Mouse (Mus musculus) midbrain, embryonic 13.5 days (tissue): ENCODE measurements at regions not wholly inside any gene's neighbourhood (a gene's known extent, or its start where the extent isn't known, plus 50 kb on each side); places are given as distances from the start of the nearest gene placed in this dataset.

Source experiments
- ATAC-seq: fragments of 200-750 bp; cut with Nextera tagmentation; 2 replicates; pipeline ENCODE4 v1.8.0; 2017; ENCODE audit warnings: mild to moderate bottlenecking, moderate TSS enrichment, moderate library complexity
- H3K27ac ChIP-seq: fragments of 300-500 bp; sonication (generic); 2 replicates; pipeline ENCODE4 v1.5.1; 2015; ENCODE audit warnings: inconsistent platforms, mild to moderate bottlenecking, moderate library complexity
- H3K27me3 ChIP-seq: fragments of 300-500 bp; sonication (generic); 2 replicates; pipeline ENCODE4 v1.6.1; 2015; ENCODE audit warnings: mild to moderate bottlenecking, inconsistent platforms
- H3K36me3 ChIP-seq: fragments of 300-500 bp; sonication (generic); 2 replicates; pipeline ENCODE4 v1.6.1; 2015; ENCODE audit warnings: mild to moderate bottlenecking, inconsistent platforms
- H3K4me1 ChIP-seq: fragments of 300-500 bp; sonication (generic); replicated peaks from 2 replicates; pipeline ENCODE4 v1.6.1; 2015; ENCODE audit warnings: inconsistent platforms
- H3K4me2 ChIP-seq: fragments of 300-500 bp; sonication (generic); replicated peaks from 2 replicates; pipeline ENCODE4 v1.6.1; 2015; ENCODE audit warnings: moderate library complexity, mild to moderate bottlenecking, inconsistent platforms
- H3K4me3 ChIP-seq: fragments of 300-500 bp; sonication (generic); replicated peaks from 2 replicates; pipeline ENCODE4 v1.5.1; 2015; ENCODE audit warnings: mild to moderate bottlenecking, inconsistent platforms
- H3K9ac ChIP-seq: fragments of 300-500 bp; sonication (generic); replicated peaks from 2 replicates; pipeline ENCODE4 v1.6.1; 2015; ENCODE audit warnings: mild to moderate bottlenecking, inconsistent platforms
- H3K9me3 ChIP-seq: fragments of 300-500 bp; sonication (generic); 2 replicates; pipeline ENCODE4 v1.6.1; 2016; ENCODE audit warnings: mild to moderate bottlenecking, inconsistent platforms
- WGBS: fragments of 180-500 bp; shearing (Covaris S2); methylation state at CpG from one replicate; pipeline ENCODE4 v1.1.7; 2015; 5-methylcytosine and 5-hydroxymethylcytosine counted together

DNA sequence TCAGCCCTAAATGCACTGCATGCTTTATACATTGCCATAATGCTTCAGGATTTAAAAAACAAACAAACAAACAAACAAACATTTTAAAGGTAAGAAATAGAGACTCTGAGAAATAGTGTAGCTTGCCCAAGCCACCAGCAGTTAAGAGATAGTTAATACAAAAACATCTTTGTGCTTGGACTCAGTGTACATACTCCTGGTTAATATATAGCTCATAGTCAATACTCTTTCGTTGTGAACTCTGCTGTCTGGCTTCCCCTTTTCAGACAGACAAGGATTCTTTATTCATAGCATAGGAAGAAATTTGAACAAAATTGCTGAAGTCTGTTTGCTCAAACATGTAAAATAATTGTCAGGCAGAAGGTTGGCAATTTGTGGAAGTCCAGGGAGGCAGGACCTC, 69.3 kb upstream of the Fggy start:
- ATAC-seq = no peak
- Histone ChIP-seq H3K4me3 (no peak overlapping the region), H3K4me2 (no peak overlapping the region), H3K27ac (no peak overlapping the region), H3K27me3 (no peaks in the 10 kb centered on the region), H3K4me1 (no peaks in the 10 kb centered on the region), H3K9me3 (no peaks in the 10 kb centered on the region), H3K36me3 (no peaks in the 10 kb centered on the region), H3K9ac (no peak overlapping the region)
- 86% methylated on average over 1 of the region's 1 CpGs for WGBS

DNA sequence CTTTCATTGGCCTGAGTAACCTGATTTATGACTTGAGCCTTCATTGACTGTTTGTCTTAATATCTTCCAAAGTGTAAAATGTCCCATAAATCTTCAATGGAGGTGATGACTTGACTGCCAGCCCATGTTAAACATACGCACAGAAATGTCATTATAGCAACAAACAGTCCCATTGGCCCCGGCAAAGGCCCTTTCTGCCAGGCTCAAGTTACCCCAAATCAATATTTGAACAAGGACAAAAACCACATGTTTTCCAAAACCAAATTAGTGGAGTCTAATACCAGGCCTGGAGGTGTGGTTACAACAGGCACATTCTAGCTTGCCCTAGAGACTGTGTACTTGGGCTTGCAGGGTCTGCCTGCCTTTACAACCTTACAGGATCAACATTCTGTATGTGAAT, 68.2 kb upstream of the Fggy start:
- no peak for ATAC-seq
- Histone ChIP-seq H3K9ac (no peak overlapping the region), H3K4me1 (no peaks in the 10 kb centered on the region), H3K27me3 (no peaks in the 10 kb centered on the region), H3K27ac (no peak overlapping the region), H3K4me3 (no peak overlapping the region), H3K4me2 (no peak overlapping the region), H3K36me3 (no peaks in the 10 kb centered on the region), H3K9me3 (no peaks in the 10 kb centered on the region)
- WGBS = 97% methylated on average over 2 of the region's 2 CpGs

DNA sequence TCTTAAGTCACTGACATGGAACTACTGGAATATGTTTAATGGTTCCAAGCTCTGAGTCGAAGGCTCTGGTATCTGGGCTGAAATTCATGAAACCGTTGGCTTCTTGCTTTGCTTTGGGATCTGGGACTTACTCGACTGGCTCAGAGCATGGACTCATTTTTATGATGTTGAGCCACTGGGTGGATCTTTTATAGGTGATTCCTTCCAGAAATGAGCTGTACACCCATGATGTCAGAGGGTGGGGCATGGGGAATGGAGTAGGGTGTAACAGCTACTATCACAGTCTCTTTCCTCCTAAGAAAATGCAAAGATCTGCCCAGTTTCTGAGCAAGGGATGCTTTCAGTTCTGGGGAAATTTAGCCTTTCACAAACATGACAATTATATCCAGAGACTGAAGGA, 57.0 kb upstream of the Fggy start:
- Histone ChIP-seq H3K4me2 (no peak overlapping the region), H3K27ac (no peak overlapping the region), H3K4me3 (no peak overlapping the region), H3K9me3 (no peaks in the 10 kb centered on the region), H3K27me3 (no peaks in the 10 kb centered on the region), H3K36me3 (no peaks in the 10 kb centered on the region), H3K4me1 (no peaks in the 10 kb centered on the region), H3K9ac (no peak overlapping the region)
- ATAC-seq = no peak
- 91% methylated on average over 3 of the region's 3 CpGs for WGBS

DNA sequence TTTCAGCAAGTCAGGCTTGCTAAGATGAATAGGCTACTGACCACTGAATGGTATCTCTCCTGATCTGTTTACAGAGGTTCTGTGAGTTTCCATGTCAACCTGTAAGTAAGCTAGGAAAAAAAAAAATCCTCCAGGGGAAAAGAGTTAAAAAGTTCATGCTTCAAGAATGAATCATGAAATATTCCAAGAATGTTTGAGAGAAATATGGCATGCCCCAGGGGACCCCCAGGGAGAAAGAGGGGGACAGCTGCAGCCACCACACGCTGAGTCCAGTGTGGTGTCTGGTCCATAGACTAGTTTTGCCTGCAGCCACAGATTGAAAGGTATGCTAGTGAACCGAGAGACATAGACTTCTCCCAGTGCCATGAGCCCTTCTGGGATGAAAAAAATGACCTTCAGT, 56.1 kb upstream of the Fggy start:
- ATAC-seq = no peak
- Histone ChIP-seq H3K27ac (no peak overlapping the region), H3K4me3 (no peak overlapping the region), H3K27me3 (no peaks in the 10 kb centered on the region), H3K4me1 (no peaks in the 10 kb centered on the region), H3K36me3 (no peaks in the 10 kb centered on the region), H3K9me3 (no peaks in the 10 kb centered on the region), H3K4me2 (no peak overlapping the region), H3K9ac (no peak overlapping the region)
- WGBS = 64% methylated on average over 2 of the region's 2 CpGs

DNA sequence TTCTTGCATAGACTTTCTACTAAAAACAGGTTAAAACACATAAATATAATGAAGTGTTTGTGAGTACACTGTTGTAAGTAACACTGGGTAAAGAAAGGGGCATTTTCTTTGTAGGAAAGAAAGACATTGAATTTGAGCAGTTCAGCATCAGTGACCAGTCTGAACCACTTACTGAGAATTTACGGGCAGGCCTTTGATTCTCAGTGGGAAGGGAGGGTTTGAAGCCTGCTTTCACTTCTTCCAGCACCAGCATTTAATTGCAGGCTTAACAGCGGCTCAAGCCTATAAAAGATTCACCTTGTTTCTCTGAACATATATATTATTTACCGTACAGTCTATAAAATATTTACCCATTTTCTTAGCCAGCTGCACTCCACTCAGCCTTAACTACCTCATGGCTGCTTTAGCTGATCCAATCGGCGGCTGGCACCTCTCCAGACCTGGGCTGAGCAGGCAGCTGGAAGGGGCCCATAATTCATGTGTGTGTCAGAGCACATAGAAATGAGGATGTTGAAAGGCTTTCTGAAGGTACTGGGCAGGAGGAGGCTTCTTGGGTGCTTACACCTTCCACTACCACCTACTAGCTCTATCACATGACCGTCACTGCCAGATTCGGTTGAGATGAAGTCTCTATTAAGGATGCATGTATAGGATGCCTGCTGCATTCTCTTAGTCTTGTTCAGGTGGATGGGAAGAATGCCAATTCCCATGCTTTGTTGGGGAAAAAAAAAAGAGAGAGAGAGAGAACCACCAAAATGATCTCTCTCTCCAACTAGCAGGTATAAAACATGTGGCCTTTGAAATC, 50.0 kb upstream of the Fggy start:
- no peaks in the 10 kb centered on the region for H3K9me3 ChIP-seq
- H3K4me2 ChIP-seq = no peak overlapping the region
- no peak overlapping the region for H3K9ac ChIP-seq
- H3K4me1 ChIP-seq = no peaks in the 10 kb centered on the region; the same call in 1 of the 2 replicates
- 68% methylated on average over 7 of the region's 7 CpGs for WGBS
- H3K27ac ChIP-seq = no peak overlapping the region
- H3K36me3 ChIP-seq = no peaks in the 10 kb centered on the region
- no peaks in the 10 kb centered on the region for H3K27me3 ChIP-seq
- no peak overlapping the region for H3K4me3 ChIP-seq
- peak; percentile 79 for ATAC-seq
